Mouse (Mus musculus) adrenal gland, adult 8-10 months (tissue): ENCODE data around the gene Gm9964. TPM values are rescaled to one million over a fixed set of nuclear protein-coding genes. Genes with fewer than 3 reads are reported as not detected.
"Not testable (repeated sequence)": the region's sequence is repeated elsewhere in the genome, so short reads cannot be mapped to it uniquely, and the experiment has no call there.

Experiments used
- DNase-seq: peaks from one replicate; pipeline ENCODE4 v3.0.0; 2022
- total RNA-seq, 4 experiments: library from RNA; stranded (reverse); gene quantifications; 2 replicates each; pipeline ENCODE4 v1.2.4; 2022

Gene Gm9964
- total RNA-seq: not detected

GRCm38 (mm10) chr11:79296856-79297491, at the start of gene Gm9964:
Gene Gm9964 (minus strand): TSS chr11:79296906.
- no peak for DNase-seq

- peak; percentile 28 for DNase-seq
Measured at GRCm38 (mm10) chr11:79339808-79340781, 43.4 kb upstream of the Gm9964 start.

GRCm38 (mm10) chr11:79339234-79339807, 42.6 kb upstream of the Gm9964 start, which contains the start of gene Nf1:
Gene Nf1 (plus strand): TSS chr11:79339693.
- DNase-seq: peak; percentile 94

- DNase-seq: no peak
Measured at GRCm38 (mm10) chr11:79338621-79339020, 41.9 kb upstream of the Gm9964 start.

GRCm38 (mm10) chr11:79336722-79337267, 40.1 kb upstream of the Gm9964 start:
- DNase-seq: no peak

GRCm38 (mm10) chr11:79335077-79335476, 38.4 kb upstream of the Gm9964 start:
- no peak for DNase-seq

GRCm38 (mm10) chr11:79329585-79329984, 32.9 kb upstream of the Gm9964 start:
- DNase-seq: no peak

GRCm38 (mm10) chr11:79328060-79328459, 31.4 kb upstream of the Gm9964 start:
- no peak for DNase-seq

- no peak for DNase-seq
Measured at GRCm38 (mm10) chr11:79327106-79327505, 30.4 kb upstream of the Gm9964 start.

GRCm38 (mm10) chr11:79325663-79326062, 29.0 kb upstream of the Gm9964 start:
- DNase-seq: no peak

GRCm38 (mm10) chr11:79323985-79324685, 27.4 kb upstream of the Gm9964 start:
- no peak for DNase-seq

- DNase-seq: no peak
Measured at GRCm38 (mm10) chr11:79319807-79320206, 23.1 kb upstream of the Gm9964 start.

GRCm38 (mm10) chr11:79316807-79317345, 20.2 kb upstream of the Gm9964 start:
- DNase-seq: no peak

GRCm38 (mm10) chr11:79310467-79310866, 13.8 kb upstream of the Gm9964 start:
- no peak for DNase-seq

GRCm38 (mm10) chr11:79307560-79308200, 11.0 kb upstream of the Gm9964 start:
- no peak for DNase-seq

- DNase-seq: peak; percentile 36
Measured at GRCm38 (mm10) chr11:79306996-79307395, 10.3 kb upstream of the Gm9964 start.

GRCm38 (mm10) chr11:79306510-79306909, 9.8 kb upstream of the Gm9964 start:
- no peak for DNase-seq

- no peak for DNase-seq
Measured at GRCm38 (mm10) chr11:79305697-79306340, 9.1 kb upstream of the Gm9964 start.

GRCm38 (mm10) chr11:79304245-79304644, 7.5 kb upstream of the Gm9964 start:
- DNase-seq: not testable (repeated sequence)

GRCm38 (mm10) chr11:79303109-79303508, 6.4 kb upstream of the Gm9964 start:
- no peak for DNase-seq
